Mouse (Mus musculus): ENCODE measurements around the gene Prokr1.

- TF ChIP-seq ELF1 (IDR thresholded peaks at IDR 0.05; ENCODE audit: low read depth, low read length) (no peak), MYC (IDR thresholded peaks at IDR 0.05; ENCODE audit: low read depth, low read length) (no peak), KAT2A (conservative IDR thresholded peaks at IDR 0.05; ENCODE audit: low read depth, low read length) (no peak), MAX (IDR thresholded peaks at IDR 0.05; ENCODE audit: low read length) (no peak)
Observed at GRCm38 (mm10) chr6:87547431-87547830, 43.1 kb downstream of the Prokr1 start.
